ENCODE assay signal across 15 mouse cellular contexts in genomic region chr12:65367866-65368419, GRCm38 (mm10).
"Had no signal": no experiment of that assay in that cellular context is flagged by ENCODE, and none has a peak within 500 bp of the region (broad histone marks: within the 10 kb centered on the region; RNA-seq: fewer than 3 reads in every experiment).

No protein-coding gene starts in this region.

- H3K36me3 ChIP-seq: lung, embryonic 15.5 days; midbrain, embryonic 13.5 days; midbrain, embryonic 15.5 days; neural tube, embryonic 12.5 days; stomach, embryonic 15.5 days had no signal

- ATAC-seq: lung, postnatal 0 days; midbrain, embryonic 13.5 days; midbrain, embryonic 15.5 days had no signal

- H3K9me3 ChIP-seq: lung, embryonic 15.5 days; midbrain, embryonic 13.5 days; midbrain, embryonic 15.5 days; neural tube, embryonic 12.5 days; stomach, embryonic 15.5 days had no signal

- DNase-seq: lung, adult 18-20 months; lung, postnatal 14 days; lung, postnatal 4 days; right cerebral cortex, postnatal 14 days; thymus, adult 2 months; thymus, postnatal 25 days; thymus, postnatal 4 days had no signal

- H3K27ac ChIP-seq: lung, embryonic 15.5 days; midbrain, embryonic 13.5 days; midbrain, embryonic 15.5 days; neural tube, embryonic 12.5 days; stomach, embryonic 15.5 days; stomach, postnatal 0 days had no signal

- H3K4me3 ChIP-seq: lung, embryonic 15.5 days; midbrain, embryonic 13.5 days; midbrain, embryonic 15.5 days; neural tube, embryonic 12.5 days; stomach, embryonic 15.5 days had no signal

- H3K4me2 ChIP-seq: lung, embryonic 15.5 days; midbrain, embryonic 11.5 days; midbrain, embryonic 13.5 days; midbrain, embryonic 15.5 days; neural tube, embryonic 12.5 days; stomach, embryonic 15.5 days had no signal

- H3K9ac ChIP-seq: lung, embryonic 15.5 days; midbrain, embryonic 13.5 days; midbrain, embryonic 15.5 days; neural tube, embryonic 12.5 days; stomach, embryonic 15.5 days had no signal

- H3K4me1 ChIP-seq: midbrain, embryonic 13.5 days; midbrain, embryonic 15.5 days; neural tube, embryonic 12.5 days; stomach, embryonic 15.5 days had no signal

- H3K27me3 ChIP-seq: lung, embryonic 15.5 days; midbrain, embryonic 13.5 days; midbrain, embryonic 15.5 days; neural tube, embryonic 12.5 days; stomach, embryonic 15.5 days had no signal
